Mouse (Mus musculus): ENCODE data around the gene Clec11a.
"Not testable (repeated sequence)": the region's sequence is repeated elsewhere in the genome, so short reads cannot be mapped to it uniquely, and the experiment has no call there.

Gene Clec11a

GRCm38 (mm10) chr7:44322290-44322689 lies 15.6 kb upstream of the Clec11a start:
- DNase-seq (ENCODE audit: low spot score): no peak

- DNase-seq (ENCODE audit: low spot score): no peak
These were observed 14.2 kb upstream of the Clec11a start for GRCm38 (mm10) chr7:44320886-44321285.

GRCm38 (mm10) chr7:44317913-44318312 lies 11.2 kb upstream of the Clec11a start:
- DNase-seq (ENCODE audit: low spot score): peak; percentile 15

GRCm38 (mm10) chr7:44312484-44312883 lies 5.8 kb upstream of the Clec11a start:
- DNase-seq (ENCODE audit: low spot score): no peak

- peak; percentile 19 for DNase-seq (ENCODE audit: low spot score)
These were observed 5.1 kb upstream of the Clec11a start for GRCm38 (mm10) chr7:44311713-44312304.

- DNase-seq (ENCODE audit: low spot score): peak; percentile 6
These were observed 4.4 kb upstream of the Clec11a start for GRCm38 (mm10) chr7:44310878-44311712.

GRCm38 (mm10) chr7:44310285-44310877 lies 3.7 kb upstream of the Clec11a start:
- peak; percentile 19 for DNase-seq (ENCODE audit: low spot score)

- DNase-seq (ENCODE audit: low spot score): no peak
These were observed 3.0 kb upstream of the Clec11a start, which contains the start of gene Shank1 for GRCm38 (mm10) chr7:44309475-44310284. TSS of gene Shank1 (plus strand) at chr7:44310253.

GRCm38 (mm10) chr7:44307261-44308020 lies 739 bp upstream of the Clec11a start:
- no peak for DNase-seq (ENCODE audit: low spot score)

- no peak for DNase-seq (ENCODE audit: low spot score)
These were observed 1.0 kb downstream of the Clec11a start for GRCm38 (mm10) chr7:44305686-44306085.

GRCm38 (mm10) chr7:44304775-44305641 lies 1.7 kb downstream of the Clec11a start:
- peak; percentile 98 for DNase-seq (ENCODE audit: low spot score)

GRCm38 (mm10) chr7:44304463-44304774 lies 2.3 kb downstream of the Clec11a start:
- DNase-seq (ENCODE audit: low spot score): no peak

- DNase-seq (ENCODE audit: low spot score): no peak
These were observed 3.1 kb downstream of the Clec11a start for GRCm38 (mm10) chr7:44303346-44304340.

GRCm38 (mm10) chr7:44297501-44297900 lies 9.2 kb downstream of the Clec11a start:
- not testable (repeated sequence) for DNase-seq (ENCODE audit: low spot score)

GRCm38 (mm10) chr7:44291418-44291817 lies 15.3 kb downstream of the Clec11a start:
- no peak for DNase-seq (ENCODE audit: low spot score)

- DNase-seq (ENCODE audit: low spot score): no peak
These were observed 15.7 kb downstream of the Clec11a start for GRCm38 (mm10) chr7:44290986-44291385.

GRCm38 (mm10) chr7:44287760-44288159 lies 18.9 kb downstream of the Clec11a start:
- no peak for DNase-seq (ENCODE audit: low spot score)

- DNase-seq (ENCODE audit: low spot score): no peak
These were observed 25.1 kb downstream of the Clec11a start for GRCm38 (mm10) chr7:44281586-44281985.

- no peak for DNase-seq (ENCODE audit: low spot score)
These were observed 25.7 kb downstream of the Clec11a start for GRCm38 (mm10) chr7:44280959-44281358.

Measured in T-cell, adult 2 months (primary cell).